Mouse (Mus musculus): ENCODE measurements around the gene Arl5a. TPM values are rescaled to one million over a fixed set of nuclear protein-coding genes. Genes with fewer than 3 reads are reported as not detected.

Arl5a gene
- 54.9 and 63.6 TPM in 2 replicates for polyA plus RNA-seq (2016; fragmentation: Nextera tagmentation; extraction: Ambion mirVana)

DNA sequence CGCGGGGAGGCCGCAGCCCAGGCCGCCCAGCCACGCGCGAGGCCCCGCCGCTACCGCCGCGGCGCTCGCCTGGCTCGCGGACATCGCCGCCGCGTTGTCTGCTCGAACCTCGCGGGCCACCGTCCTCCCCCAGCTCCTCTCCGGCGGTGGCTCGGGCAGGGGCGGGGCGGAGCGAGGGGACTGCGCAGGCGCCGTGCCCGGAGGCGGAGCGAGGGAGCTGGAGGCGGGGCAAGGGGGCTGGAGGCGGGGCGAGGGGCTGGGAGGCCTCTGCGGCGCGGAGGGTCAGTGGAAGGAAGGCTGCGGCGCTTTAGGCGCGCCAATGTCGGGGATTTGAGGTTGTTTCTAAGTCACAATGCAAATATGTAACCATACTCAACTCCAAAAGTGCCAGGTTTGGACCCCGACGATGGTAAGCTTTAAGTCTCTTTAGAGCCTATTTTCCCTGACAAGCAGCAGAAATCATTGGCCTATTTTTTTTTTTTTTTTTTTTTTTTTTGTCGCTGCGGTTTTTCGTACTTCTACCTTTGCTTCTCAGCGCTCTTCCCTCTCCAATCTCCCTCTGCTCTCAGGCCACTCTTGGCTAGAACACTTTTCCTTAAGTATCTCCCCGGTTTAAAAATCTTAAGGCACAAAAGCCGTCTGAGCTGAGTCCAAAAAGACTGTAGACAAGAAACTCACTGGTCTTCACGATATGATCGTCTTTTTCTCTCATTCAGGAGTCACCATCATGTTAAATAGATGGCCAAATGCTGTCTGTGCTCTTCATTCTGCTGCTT lies at the start of gene Arl5a:
Gene Arl5a, minus strand, starts transcription at position 155 of the 776 bp plus-strand sequence.
- Histone ChIP-seq H3K9me3 (no peaks in the 10 kb centered on the region), H3K4me1 (peaks cover 15% of the 10 kb centered on the region; the same call in 1 of the 2 replicates), H3K9ac (peak within 1 kb of the TSS; percentile 91), H3K36me3 (no peaks in the 10 kb centered on the region), H3K4me2 (replicated peaks) (peak within 1 kb of the TSS; percentile 68), H3K27ac (peak within 1 kb of the TSS; percentile 76), H3K27me3 (replicated peaks) (no peaks in the 10 kb centered on the region), H3K4me3 (peak within 1 kb of the TSS; percentile 87)
- peak; percentile 95 for ATAC-seq (ENCODE audit: low FRiP score, low read depth)
- under 1% methylated on average over 47 of the region's 57 CpGs for WGBS

DNA sequence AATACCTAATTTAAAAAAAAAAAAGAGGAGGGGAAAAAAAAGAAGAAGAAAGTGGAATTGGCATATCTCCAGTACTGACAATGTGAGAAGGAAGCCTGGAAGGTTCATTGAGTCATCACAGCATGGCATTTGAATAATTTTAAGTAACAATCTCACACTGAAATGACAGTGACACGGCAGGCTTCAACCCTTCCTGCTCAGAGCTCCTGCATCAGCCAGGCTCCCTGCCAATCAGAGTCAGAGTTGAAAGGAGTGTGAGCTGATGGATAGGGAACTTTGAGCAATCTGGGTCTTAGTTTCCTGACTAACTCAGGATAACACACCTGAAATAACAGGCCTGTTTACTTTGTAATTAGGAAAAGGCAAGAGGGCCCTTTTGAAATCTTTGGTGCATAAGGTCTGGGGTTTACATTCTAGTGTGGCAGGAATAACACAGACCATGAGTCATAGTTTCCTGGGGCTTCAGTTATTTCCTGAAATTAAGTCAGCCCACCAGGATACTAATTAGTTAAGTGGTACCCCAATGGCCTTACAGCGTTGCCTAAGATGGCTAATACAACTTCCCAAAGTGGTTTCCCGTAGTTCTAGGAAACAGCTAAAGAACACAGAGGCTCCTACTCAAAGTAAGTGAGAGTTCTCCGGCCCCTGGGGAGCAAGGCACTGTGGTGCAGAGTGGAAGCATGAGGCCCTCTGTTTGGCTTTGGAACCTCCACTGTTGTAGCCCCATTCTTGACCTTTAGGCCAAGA lies 47.0 kb upstream of the Arl5a start:
- Histone ChIP-seq H3K9me3 (no peaks in the 10 kb centered on the region), H3K27me3 (replicated peaks) (no peaks in the 10 kb centered on the region), H3K9ac (no peak overlapping the region), H3K4me2 (replicated peaks) (no peak overlapping the region), H3K4me3 (no peak overlapping the region), H3K4me1 (no peaks in the 10 kb centered on the region), H3K36me3 (0 out of 2 replicates have a peak, but pooled peaks cover 11% of the 10 kb centered on the region), H3K27ac (no peak overlapping the region)
- ATAC-seq (ENCODE audit: low FRiP score, low read depth), result no peak
- 46% methylated on average over 4 of the region's 4 CpGs for WGBS

DNA sequence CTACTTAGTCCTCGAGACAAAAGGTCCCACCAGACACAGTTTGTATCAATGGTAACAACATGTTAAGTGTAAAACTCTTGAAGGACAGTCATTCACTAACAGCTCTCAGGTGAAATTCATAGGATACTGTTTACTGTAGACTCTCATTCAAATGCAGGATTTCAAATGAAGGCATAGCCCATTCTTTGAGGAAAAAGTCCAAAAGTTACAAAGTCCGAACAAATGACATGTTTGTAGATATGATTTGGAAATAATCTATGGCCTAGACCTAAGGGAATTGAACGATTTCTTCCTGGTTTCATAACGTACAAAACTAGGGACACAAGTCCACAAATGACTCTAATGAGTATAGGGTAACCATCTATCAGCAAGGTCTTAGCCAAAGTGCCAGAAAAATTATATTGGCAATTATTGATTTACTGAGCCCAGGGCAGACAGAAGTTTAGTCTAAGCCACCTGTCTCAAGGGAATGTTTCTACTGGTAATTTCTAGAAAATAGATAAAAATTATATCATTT lies 45.4 kb upstream of the Arl5a start:
- H3K9me3 ChIP-seq, result no peaks in the 10 kb centered on the region
- no peak overlapping the region for H3K4me2 ChIP-seq (replicated peaks)
- H3K27me3 ChIP-seq (replicated peaks), result no peaks in the 10 kb centered on the region
- no peak overlapping the region for H3K9ac ChIP-seq
- no peak overlapping the region for H3K27ac ChIP-seq
- 0 out of 2 replicates have a peak, but pooled peaks cover 6% of the 10 kb centered on the region for H3K36me3 ChIP-seq
- 84% methylated on average over 4 of the region's 4 CpGs for WGBS
- no peak for ATAC-seq (ENCODE audit: low FRiP score, low read depth)
- H3K4me3 ChIP-seq, result no peak overlapping the region
- no peaks in the 10 kb centered on the region for H3K4me1 ChIP-seq

DNA sequence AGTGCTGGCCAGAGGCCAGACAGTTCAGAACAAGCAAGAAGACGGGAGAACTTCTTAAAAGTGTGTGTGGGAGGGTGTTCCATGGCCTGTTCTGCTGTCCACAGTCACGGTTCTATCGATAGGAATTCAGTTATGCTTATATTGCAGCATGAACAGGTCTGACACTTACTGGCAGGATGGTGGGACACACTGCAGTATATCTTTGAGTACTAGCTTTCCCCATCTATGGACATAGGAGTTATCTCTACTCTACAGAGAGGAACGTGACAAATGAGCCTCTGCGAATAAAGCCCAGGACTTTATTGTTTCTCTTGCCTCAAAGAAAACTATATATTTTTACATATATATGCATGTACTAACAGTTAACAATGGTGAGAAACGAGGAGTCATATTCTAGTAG lies 42.9 kb upstream of the Arl5a start:
- WGBS, result 90% methylated on average over 6 of the region's 6 CpGs
- Histone ChIP-seq H3K4me2 (replicated peaks) (no peak overlapping the region), H3K27ac (no peak overlapping the region)

DNA sequence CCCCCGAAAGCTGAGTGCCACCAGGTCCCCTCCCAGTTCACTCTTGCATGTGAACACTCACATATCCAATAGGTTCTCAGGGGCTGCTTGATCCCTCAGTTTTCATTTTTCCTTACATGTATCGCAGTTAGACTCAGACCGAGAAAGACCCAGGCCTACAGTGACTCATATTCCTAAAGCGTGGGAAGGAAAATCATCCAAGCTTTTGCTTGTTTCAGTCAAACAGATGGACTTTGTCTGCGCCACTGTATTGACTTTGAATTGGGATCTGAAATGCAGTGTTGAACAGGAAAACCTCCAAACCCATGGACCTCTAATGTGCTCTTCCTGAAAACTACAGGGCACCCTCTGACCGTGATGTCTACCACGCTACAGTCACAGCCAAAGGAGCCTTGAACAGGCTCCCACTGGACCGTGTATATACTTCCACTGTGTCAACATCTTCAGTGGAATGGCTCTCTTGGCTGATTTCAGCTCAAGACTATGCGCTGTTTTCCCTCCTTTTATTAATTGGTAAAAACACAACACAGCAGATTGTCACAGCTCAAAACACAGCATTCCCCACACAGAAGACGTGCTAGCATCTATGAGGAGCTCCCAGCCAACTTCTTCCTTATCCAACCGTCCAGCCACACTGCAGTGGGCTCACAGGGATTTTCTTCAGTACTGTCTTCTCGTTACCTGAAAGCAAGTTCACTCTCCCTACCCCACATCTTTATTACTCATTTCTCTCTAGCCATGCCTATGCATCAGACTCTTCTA lies 36.7 kb upstream of the Arl5a start:
- H3K9me3 ChIP-seq, result no peaks in the 10 kb centered on the region
- no peaks in the 10 kb centered on the region for H3K4me1 ChIP-seq
- H3K36me3 ChIP-seq, result no peaks in the 10 kb centered on the region
- H3K27me3 ChIP-seq (replicated peaks), result no peaks in the 10 kb centered on the region
- no peak overlapping the region for H3K4me2 ChIP-seq (replicated peaks)
- 92% methylated on average over 12 of the region's 12 CpGs for WGBS
- H3K9ac ChIP-seq, result no peak overlapping the region
- no peak for ATAC-seq (ENCODE audit: low FRiP score, low read depth)
- H3K27ac ChIP-seq, result no peak overlapping the region
- no peak overlapping the region for H3K4me3 ChIP-seq

More for the DNA sequence above, 42.9 kb upstream of the Arl5a start:
- Histone ChIP-seq H3K9me3 (no peaks in the 10 kb centered on the region), H3K4me1 (no peaks in the 10 kb centered on the region), H3K9ac (no peak overlapping the region), H3K36me3 (no peaks in the 10 kb centered on the region), H3K4me3 (no peak overlapping the region), H3K27me3 (replicated peaks) (no peaks in the 10 kb centered on the region)
- ATAC-seq (ENCODE audit: low FRiP score, low read depth), result no peak

DNA sequence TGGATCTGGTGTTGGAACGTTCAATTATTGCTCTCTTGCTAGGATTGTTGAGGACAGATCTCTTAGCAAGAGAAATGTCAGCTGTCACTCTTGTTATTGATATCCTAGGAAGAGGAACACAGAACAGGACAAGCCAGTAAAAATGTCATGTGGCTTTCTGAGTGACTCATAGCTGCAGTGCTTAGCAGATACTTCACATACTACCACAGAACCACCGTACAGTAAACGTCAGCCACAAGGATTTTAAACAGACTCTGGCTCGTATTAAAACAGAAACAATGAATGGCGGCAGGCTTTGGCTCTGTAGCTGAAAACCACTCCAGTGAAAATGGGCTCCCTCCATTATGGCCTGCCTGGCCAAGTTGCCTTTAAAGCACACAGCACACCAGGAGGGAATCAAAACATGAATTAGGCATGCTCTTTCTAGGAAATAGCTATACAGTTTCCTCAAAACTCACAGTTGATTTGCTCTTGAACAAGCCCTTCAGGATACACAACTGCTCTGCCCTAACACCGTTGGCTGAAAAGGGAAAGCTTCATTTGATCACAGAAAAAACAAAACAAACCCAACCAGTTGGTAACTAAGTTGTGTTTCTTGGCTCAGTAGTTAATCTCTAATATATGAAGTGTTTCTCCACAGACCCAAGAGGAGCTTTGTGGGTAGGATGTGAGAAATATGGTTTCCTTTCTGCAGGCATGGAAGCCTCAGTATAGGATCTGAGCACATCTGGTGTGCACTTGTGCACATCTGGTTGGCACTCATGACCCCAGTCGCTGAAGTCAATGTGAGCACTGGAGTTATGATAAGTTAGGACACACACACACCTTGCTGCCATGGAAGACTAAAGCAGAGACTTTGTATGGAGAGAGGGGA lies 31.1 kb upstream of the Arl5a start:
- Histone ChIP-seq H3K4me3 (no peak overlapping the region), H3K9me3 (no peaks in the 10 kb centered on the region), H3K4me1 (no peaks in the 10 kb centered on the region), H3K4me2 (replicated peaks) (no peak overlapping the region), H3K9ac (no peak overlapping the region), H3K27ac (no peak overlapping the region), H3K36me3 (no peaks in the 10 kb centered on the region), H3K27me3 (replicated peaks) (no peaks in the 10 kb centered on the region)
- no peak for ATAC-seq (ENCODE audit: low FRiP score, low read depth)
- WGBS, result 76% methylated on average over 7 of the region's 7 CpGs

DNA sequence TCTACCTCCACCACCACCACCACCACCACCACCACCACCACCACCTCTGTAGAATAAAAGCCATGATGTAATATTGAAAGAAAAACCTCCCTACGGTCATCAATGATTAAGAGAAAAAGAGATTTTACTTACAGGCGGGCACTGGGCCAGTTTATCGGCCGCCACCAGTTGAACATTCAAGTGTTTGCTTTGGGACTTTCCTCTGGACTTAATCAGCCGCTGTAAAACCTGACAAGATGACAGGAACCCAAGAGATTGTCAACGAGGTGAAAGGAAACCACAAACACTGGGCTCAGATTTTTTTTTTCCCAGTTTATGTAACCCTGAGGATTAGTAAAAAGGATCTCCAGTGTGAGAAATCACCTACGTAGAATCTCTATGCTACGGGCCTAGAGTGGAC lies 25.1 kb upstream of the Arl5a start:
- WGBS, result 91% methylated on average over 8 of the region's 8 CpGs
- no peak overlapping the region for H3K27ac ChIP-seq
- H3K4me1 ChIP-seq, result no peaks in the 10 kb centered on the region
- H3K9ac ChIP-seq, result no peak overlapping the region
- H3K9me3 ChIP-seq, result no peaks in the 10 kb centered on the region
- no peak overlapping the region for H3K4me3 ChIP-seq
- H3K4me2 ChIP-seq (replicated peaks), result no peak overlapping the region
- no peak for ATAC-seq (ENCODE audit: low FRiP score, low read depth)
- no peaks in the 10 kb centered on the region for H3K27me3 ChIP-seq (replicated peaks)
- H3K36me3 ChIP-seq, result 0 out of 2 replicates have a peak, but pooled peaks cover 3% of the 10 kb centered on the region

DNA sequence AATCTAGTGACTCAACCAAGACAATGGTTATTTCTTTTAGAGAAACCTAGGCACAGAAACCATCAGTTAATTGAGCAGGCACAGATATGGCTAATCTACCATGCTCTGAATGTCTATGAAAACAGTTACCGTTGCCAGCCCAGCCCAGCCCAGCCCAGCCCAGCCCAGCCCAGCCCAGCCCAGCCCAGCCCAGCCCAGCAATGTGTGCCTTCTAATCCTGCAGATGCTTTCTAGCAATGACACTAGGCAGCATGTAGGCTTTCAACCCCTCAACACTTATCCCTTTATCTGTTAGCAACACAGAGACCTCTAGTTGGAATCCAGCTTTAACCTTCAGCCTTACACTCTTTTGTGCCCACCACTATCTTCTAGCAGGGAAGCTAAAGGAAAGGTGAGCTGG lies 24.2 kb upstream of the Arl5a start:
- WGBS, result 86% methylated on average over 1 of the region's 1 CpGs
- Histone ChIP-seq H3K4me3 (no peak overlapping the region), H3K9ac (no peak overlapping the region)

DNA sequence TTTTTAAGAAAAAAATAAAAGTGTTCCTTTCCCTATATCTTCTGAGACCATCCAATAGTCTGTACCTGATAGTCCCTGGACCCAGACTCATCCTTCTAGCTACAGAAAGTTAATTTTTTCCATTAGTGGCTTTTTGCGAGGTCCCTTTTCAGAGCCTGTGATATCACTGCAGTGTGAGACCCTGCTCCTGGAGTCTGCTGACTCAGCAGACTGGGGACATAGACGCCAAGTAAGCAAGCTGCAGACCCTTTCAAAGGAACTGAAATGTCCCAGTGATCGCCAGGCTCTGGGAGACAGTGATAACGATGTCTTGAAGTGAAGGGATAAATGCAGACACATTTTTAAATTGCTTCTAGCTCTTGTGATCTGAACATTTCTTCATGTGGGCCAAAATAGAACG lies 21.9 kb upstream of the Arl5a start:
- no peak overlapping the region for H3K27ac ChIP-seq
- WGBS, result 78% methylated on average over 5 of the region's 5 CpGs
- no peak overlapping the region for H3K4me2 ChIP-seq (replicated peaks)
- no peak for ATAC-seq (ENCODE audit: low FRiP score, low read depth)
- 0 out of 2 replicates have a peak, but pooled peaks cover 3% of the 10 kb centered on the region for H3K36me3 ChIP-seq
- no peaks in the 10 kb centered on the region for H3K27me3 ChIP-seq (replicated peaks)
- H3K9me3 ChIP-seq, result no peaks in the 10 kb centered on the region
- H3K9ac ChIP-seq, result no peak overlapping the region
- no peak overlapping the region for H3K4me3 ChIP-seq
- H3K4me1 ChIP-seq, result no peaks in the 10 kb centered on the region

More for the DNA sequence above, 24.2 kb upstream of the Arl5a start:
- Histone ChIP-seq H3K4me1 (no peaks in the 10 kb centered on the region), H3K27me3 (replicated peaks) (no peaks in the 10 kb centered on the region), H3K4me2 (replicated peaks) (no peak overlapping the region), H3K36me3 (0 out of 2 replicates have a peak, but pooled peaks cover 3% of the 10 kb centered on the region), H3K9me3 (no peaks in the 10 kb centered on the region), H3K27ac (no peak overlapping the region)
- ATAC-seq (ENCODE audit: low FRiP score, low read depth), result no peak

DNA sequence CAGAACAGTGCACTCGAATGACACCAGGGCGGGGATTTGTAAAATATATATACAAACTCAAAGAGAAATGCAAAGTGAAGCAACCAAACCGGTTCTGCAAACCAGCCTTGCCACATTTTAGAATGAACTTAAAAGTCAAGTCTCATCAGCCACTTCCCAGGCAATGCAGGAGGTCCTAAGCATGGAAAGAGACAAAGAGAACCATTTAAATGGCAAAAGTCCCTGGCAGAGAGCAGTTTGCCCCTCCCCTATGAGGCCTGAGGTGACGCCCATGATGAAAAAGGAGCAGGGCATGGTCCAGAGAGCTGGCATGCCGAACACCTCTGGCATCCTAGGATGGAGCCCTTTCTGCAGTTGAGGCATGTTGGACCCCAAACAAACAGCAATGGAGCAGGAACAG lies 17.4 kb upstream of the Arl5a start:
- ATAC-seq (ENCODE audit: low FRiP score, low read depth), result no peak
- Histone ChIP-seq H3K27ac (no peak overlapping the region), H3K4me1 (no peaks in the 10 kb centered on the region), H3K36me3 (no peaks in the 10 kb centered on the region), H3K27me3 (replicated peaks) (no peaks in the 10 kb centered on the region), H3K4me2 (replicated peaks) (no peak overlapping the region), H3K9me3 (no peaks in the 10 kb centered on the region), H3K4me3 (no peak overlapping the region), H3K9ac (no peak overlapping the region)
- WGBS, result 42% methylated on average over 5 of the region's 5 CpGs

DNA sequence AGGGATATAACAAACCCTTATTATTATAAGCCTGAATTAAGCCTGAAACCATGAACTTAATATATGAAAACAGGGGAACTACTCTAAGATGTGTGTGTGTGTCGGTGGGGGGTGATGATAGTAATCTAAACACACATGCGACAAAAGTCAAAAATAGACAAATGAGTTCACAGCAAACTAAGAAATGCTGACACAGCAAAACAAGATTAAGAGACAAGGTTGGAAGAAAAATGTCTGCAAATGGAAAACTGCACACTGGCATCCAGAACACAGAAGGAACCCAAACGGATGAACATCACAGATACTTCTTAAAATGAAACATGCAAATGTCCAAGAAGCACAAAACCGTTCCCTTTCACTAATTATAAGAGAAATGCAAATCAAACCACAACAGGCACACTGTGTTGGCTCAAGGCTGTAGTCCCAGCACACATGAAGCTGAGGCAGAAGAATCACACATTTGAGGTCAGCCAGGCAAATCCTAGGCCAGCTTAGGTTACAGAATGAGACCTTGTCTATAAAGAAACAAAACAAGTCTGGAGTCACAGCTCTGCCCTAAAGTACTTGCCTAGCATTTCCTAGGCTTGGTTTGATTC lies 15.8 kb upstream of the Arl5a start:
- H3K4me1 ChIP-seq, result no peaks in the 10 kb centered on the region
- no peak for ATAC-seq (ENCODE audit: low FRiP score, low read depth)

More for the DNA sequence above, 15.8 kb upstream of the Arl5a start:
- no peaks in the 10 kb centered on the region for H3K36me3 ChIP-seq
- no peak overlapping the region for H3K9ac ChIP-seq
- 85% methylated on average over 4 of the region's 4 CpGs for WGBS
- no peak overlapping the region for H3K4me2 ChIP-seq (replicated peaks)
- no peak overlapping the region for H3K4me3 ChIP-seq
- H3K27me3 ChIP-seq (replicated peaks), result no peaks in the 10 kb centered on the region
- H3K9me3 ChIP-seq, result no peaks in the 10 kb centered on the region
- H3K27ac ChIP-seq, result no peak overlapping the region
